Mouse (Mus musculus): ENCODE measurements around the gene Mgat4a. TPM values are rescaled to one million over a fixed set of nuclear protein-coding genes. Genes with fewer than 3 reads are reported as not detected.

Gene Mgat4a
- polyA plus RNA-seq (2012; rRNA removed), result 6.8 and 8.2 TPM in 2 replicates
- 9.0 TPM in 2 replicates for polyA plus RNA-seq (2014; fragmentation: Nextera tagmentation; extraction: Ambion mirVana)

DNA sequence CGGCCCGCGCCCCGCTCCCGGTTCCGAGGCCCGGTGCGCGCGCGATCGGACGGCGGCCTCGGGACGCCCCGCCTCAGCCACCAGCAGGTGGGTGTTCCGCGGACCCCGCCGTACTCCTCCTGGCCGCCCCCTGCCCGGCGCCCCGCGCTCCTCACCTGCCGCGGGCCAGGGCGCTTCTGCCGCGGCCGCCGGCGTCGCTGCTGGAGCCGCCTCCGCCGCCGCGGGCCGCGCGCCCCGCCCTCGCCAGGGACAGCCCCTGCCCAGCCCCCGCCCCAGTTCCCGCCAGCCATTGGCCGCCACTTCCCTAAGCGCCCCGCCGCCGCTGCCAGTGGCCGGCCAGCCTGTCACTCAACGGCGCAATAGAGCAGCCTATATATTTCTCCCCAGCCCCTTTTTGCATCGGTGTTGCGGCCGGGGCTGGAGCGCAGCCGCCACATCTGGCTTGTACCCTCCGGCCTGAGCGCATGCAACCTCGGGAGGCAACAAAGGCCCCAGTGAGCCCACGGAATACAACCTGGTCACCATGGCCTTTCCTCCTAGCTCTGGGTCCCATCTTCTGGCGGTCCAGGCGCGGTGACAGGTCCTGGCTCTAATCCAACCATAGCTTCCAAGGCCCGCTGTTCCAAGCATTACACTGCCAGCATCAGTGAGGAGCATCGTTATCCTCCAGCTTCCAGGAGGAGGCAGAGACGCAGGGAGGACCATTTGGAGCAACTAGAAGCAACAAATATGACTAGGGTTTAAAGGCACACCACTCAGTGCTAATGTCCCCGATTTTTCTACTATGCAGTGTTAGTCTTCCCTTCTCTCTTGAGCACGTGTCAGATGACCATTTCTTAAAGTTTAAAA, at the start of gene Mgat4a:
Mgat4a (minus strand) TSS at position 207 of the 849 bp plus-strand sequence.
- Histone ChIP-seq H3K36me3 (ENCODE audit: control insufficient read depth, insufficient read depth, low read length) (no peaks in the 10 kb centered on the region), H3K4me1 (ENCODE audit: control insufficient read depth, insufficient read depth, low read length) (peaks cover 9% of the 10 kb centered on the region), H3K27me3 (ENCODE audit: control insufficient read depth, insufficient read depth, low read length) (peaks cover 4% of the 10 kb centered on the region; the same call in 1 of the 2 replicates), H3K4me2 (replicated peaks; ENCODE audit: low read depth, low read length, severe bottlenecking) (peak within 1 kb of the TSS; percentile 96), H3K27ac (replicated peaks; ENCODE audit: low read depth, low read length) (no peak within 1 kb of the TSS), H3K9me3 (ENCODE audit: control insufficient read depth, low read length) (no peaks in the 10 kb centered on the region), H3K9ac (ENCODE audit: low read depth, low read length, severe bottlenecking) (peak within 1 kb of the TSS; percentile 77), H3K4me3 (replicated peaks; ENCODE audit: low read length) (peak within 1 kb of the TSS; percentile 81)
- ATAC-seq (ENCODE audit: low FRiP score, low read depth) (peak; percentile 99), DNase-seq (ENCODE audit: low spot score) (peak; percentile 95)
- peak; percentile 93; the same call in 1 of the 2 replicates for TF ChIP-seq POLR2A (IDR thresholded peaks at IDR 0.05; ENCODE audit: borderline replicate concordance, extremely low read depth, insufficient read depth, insufficient read length)
- WGBS, result 1% methylated on average over 27 of the region's 72 CpGs

DNA sequence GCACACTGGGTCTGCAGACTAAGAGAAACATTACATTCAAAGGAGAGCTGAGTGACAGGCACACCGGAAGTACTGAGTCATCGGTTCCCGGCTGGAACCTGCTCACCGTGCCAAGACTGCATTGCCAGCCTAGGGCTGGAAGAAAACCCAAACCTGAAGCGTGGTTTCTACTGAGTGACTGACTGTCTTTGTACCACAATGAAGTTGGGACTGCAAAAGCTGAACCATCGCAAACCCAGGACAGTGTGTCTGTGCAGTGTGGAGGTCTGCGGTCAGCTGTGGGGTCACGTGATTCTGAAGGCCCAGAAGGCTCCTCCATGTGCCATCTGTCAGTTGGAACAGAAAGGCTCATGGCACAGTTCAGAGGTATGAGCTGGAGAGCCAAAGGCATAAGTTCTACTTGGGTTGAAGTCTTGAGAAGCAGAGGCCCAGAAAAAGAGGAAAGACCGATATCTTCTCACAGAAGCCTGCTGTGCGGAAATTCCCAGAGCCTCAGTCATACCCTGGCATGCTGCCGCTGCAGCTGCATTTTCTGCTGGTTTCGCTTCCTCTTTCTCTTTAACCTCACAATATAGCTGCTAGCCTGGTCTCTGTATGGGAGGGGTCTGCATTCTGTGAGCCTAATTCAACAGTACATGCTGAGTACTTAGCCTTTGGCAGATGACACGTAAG, 45.1 kb upstream of the Mgat4a start:
- WGBS, result 81% methylated on average over 13 of the region's 13 CpGs
- H3K4me1 ChIP-seq (ENCODE audit: control insufficient read depth, insufficient read depth, low read length), result peaks cover 7% of the 10 kb centered on the region
- no peaks in the 10 kb centered on the region for H3K27me3 ChIP-seq (ENCODE audit: control insufficient read depth, insufficient read depth, low read length)
- DNase-seq (ENCODE audit: low spot score) (peak; percentile 48), ATAC-seq (ENCODE audit: low FRiP score, low read depth) (no peak)
- H3K9me3 ChIP-seq (ENCODE audit: control insufficient read depth, low read length), result no peaks in the 10 kb centered on the region
- H3K4me2 ChIP-seq (replicated peaks; ENCODE audit: low read depth, low read length, severe bottlenecking), result no peak overlapping the region
- H3K4me3 ChIP-seq (replicated peaks; ENCODE audit: low read length), result no peak overlapping the region
- no peak for TF ChIP-seq POLR2A (IDR thresholded peaks at IDR 0.05; ENCODE audit: borderline replicate concordance, extremely low read depth, insufficient read depth, insufficient read length)
- H3K9ac ChIP-seq (ENCODE audit: low read depth, low read length, severe bottlenecking), result no peak overlapping the region
- no peak overlapping the region for H3K27ac ChIP-seq (replicated peaks; ENCODE audit: low read depth, low read length)
- H3K36me3 ChIP-seq (ENCODE audit: control insufficient read depth, insufficient read depth, low read length), result no peaks in the 10 kb centered on the region

DNA sequence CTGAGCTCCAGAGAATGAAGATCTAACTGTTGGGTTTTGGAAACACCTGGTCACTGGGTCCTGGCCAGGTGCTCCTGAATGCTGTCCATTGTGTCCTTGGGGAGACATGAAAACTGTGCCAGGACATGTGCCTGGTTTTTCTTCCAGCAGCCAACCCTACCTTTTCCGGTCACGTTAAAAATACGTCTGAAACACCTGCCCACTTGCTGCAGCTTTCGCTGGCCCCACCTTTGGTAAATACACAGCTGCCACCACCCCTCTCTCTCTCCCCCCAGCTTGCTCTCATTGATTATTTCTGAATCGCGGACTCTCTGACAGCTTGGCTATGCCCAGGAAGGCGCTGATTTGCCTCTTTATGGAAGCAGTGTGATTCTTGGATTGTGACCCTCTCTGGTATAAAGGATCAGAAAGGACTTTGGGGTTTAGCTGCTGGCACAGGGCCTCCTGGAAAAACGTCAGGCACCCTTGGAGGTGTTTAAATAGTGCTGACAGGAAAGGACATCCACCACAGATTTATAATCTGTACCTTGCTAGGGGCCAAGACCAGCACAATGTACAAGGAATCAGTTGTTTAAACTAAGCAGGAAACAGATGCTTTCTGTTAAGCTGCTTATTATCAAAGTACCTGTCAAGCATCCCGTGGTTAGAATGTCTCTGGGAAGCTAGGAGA, 43.1 kb upstream of the Mgat4a start:
- no peak overlapping the region for H3K4me2 ChIP-seq (replicated peaks; ENCODE audit: low read depth, low read length, severe bottlenecking)
- no peak for TF ChIP-seq POLR2A (IDR thresholded peaks at IDR 0.05; ENCODE audit: borderline replicate concordance, extremely low read depth, insufficient read depth, insufficient read length)
- ATAC-seq (ENCODE audit: low FRiP score, low read depth) (no peak), DNase-seq (ENCODE audit: low spot score) (peak; percentile 16)
- H3K4me1 ChIP-seq (ENCODE audit: control insufficient read depth, insufficient read depth, low read length), result peaks cover 7% of the 10 kb centered on the region
- H3K27ac ChIP-seq (replicated peaks; ENCODE audit: low read depth, low read length), result no peak overlapping the region
- H3K9ac ChIP-seq (ENCODE audit: low read depth, low read length, severe bottlenecking), result no peak overlapping the region
- H3K9me3 ChIP-seq (ENCODE audit: control insufficient read depth, low read length), result no peaks in the 10 kb centered on the region
- 53% methylated on average over 9 of the region's 9 CpGs for WGBS
- no peaks in the 10 kb centered on the region for H3K36me3 ChIP-seq (ENCODE audit: control insufficient read depth, insufficient read depth, low read length)
- no peak overlapping the region for H3K4me3 ChIP-seq (replicated peaks; ENCODE audit: low read length)
- H3K27me3 ChIP-seq (ENCODE audit: control insufficient read depth, insufficient read depth, low read length), result no peaks in the 10 kb centered on the region

DNA sequence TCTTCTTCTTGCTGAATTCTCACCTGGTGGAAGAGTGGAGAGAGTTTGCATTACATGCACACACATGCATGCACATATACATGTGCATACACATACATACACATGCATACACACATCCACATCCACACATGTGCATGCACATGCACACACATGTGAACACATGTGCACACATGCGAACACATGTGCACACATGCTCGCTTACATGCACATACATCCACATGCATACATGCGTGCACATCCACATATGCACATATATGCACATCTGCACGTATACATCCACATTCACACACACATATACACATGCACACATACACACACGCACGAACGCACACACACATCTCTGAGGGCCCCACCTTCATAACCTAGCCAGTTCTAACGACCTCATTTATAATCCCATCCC, 42.4 kb upstream of the Mgat4a start:
- 82% methylated on average over 8 of the region's 8 CpGs for WGBS
- ATAC-seq (ENCODE audit: low FRiP score, low read depth), result no peak

DNA sequence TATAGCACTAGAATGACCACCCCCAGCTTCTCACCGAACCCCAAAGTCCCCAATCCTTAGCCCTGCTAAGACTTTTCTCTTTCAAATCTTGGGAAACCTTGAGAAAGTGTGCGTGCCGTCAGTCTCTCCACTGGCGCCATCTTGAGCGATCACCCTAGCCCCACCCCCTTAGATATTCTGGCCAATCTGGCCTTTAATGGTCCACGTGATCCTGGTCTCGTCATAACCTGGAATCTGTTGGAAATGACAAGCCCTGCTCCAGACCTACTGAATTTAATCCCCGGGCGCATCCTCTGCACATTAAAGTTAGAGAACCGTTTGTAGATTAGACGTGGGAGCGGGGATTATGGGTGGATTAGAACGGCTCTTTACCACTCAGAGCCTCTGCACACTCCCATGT, 38.9 kb upstream of the Mgat4a start:
- peaks cover 4% of the 10 kb centered on the region for H3K4me1 ChIP-seq (ENCODE audit: control insufficient read depth, insufficient read depth, low read length)
- no peaks in the 10 kb centered on the region for H3K9me3 ChIP-seq (ENCODE audit: control insufficient read depth, low read length)
- no peaks in the 10 kb centered on the region for H3K36me3 ChIP-seq (ENCODE audit: control insufficient read depth, insufficient read depth, low read length)
- ATAC-seq (ENCODE audit: low FRiP score, low read depth) (no peak), DNase-seq (ENCODE audit: low spot score) (no peak)
- no peak overlapping the region for H3K4me3 ChIP-seq (replicated peaks; ENCODE audit: low read length)
- H3K4me2 ChIP-seq (replicated peaks; ENCODE audit: low read depth, low read length, severe bottlenecking), result no peak overlapping the region
- no peak for TF ChIP-seq POLR2A (IDR thresholded peaks at IDR 0.05; ENCODE audit: borderline replicate concordance, extremely low read depth, insufficient read depth, insufficient read length)
- WGBS, result 90% methylated on average over 13 of the region's 13 CpGs
- no peak overlapping the region for H3K27ac ChIP-seq (replicated peaks; ENCODE audit: low read depth, low read length)
- no peak overlapping the region for H3K9ac ChIP-seq (ENCODE audit: low read depth, low read length, severe bottlenecking)
- H3K27me3 ChIP-seq (ENCODE audit: control insufficient read depth, insufficient read depth, low read length), result no peaks in the 10 kb centered on the region

More for the DNA sequence above, 42.4 kb upstream of the Mgat4a start:
- Histone ChIP-seq H3K9ac (ENCODE audit: low read depth, low read length, severe bottlenecking) (no peak overlapping the region), H3K9me3 (ENCODE audit: control insufficient read depth, low read length) (no peaks in the 10 kb centered on the region), H3K36me3 (ENCODE audit: control insufficient read depth, insufficient read depth, low read length) (no peaks in the 10 kb centered on the region), H3K4me3 (replicated peaks; ENCODE audit: low read length) (no peak overlapping the region), H3K4me1 (ENCODE audit: control insufficient read depth, insufficient read depth, low read length) (peaks cover 7% of the 10 kb centered on the region), H3K27me3 (ENCODE audit: control insufficient read depth, insufficient read depth, low read length) (no peaks in the 10 kb centered on the region), H3K4me2 (replicated peaks; ENCODE audit: low read depth, low read length, severe bottlenecking) (no peak overlapping the region), H3K27ac (replicated peaks; ENCODE audit: low read depth, low read length) (no peak overlapping the region)
- no peak for TF ChIP-seq POLR2A (IDR thresholded peaks at IDR 0.05; ENCODE audit: borderline replicate concordance, extremely low read depth, insufficient read depth, insufficient read length)
- DNase-seq (ENCODE audit: low spot score), result no peak

All from limb, embryonic 14.5 days (tissue).